Mouse (Mus musculus) erythroblast, embryonic 14.5 days (primary cell): ENCODE results near the gene Tmem240.

Experiments used
- GATA1 ChIP-seq: IDR thresholded peaks from 2 replicates; pipeline ENCODE4 v1.6.1; 2012; ENCODE audit warnings: low read length, inconsistent platforms, mixed read lengths
- TAL1 ChIP-seq: IDR thresholded peaks from 3 replicates; pipeline ENCODE4 v1.6.1; 2012; ENCODE audit warnings: low read length, inconsistent platforms, mixed read lengths

DNA sequence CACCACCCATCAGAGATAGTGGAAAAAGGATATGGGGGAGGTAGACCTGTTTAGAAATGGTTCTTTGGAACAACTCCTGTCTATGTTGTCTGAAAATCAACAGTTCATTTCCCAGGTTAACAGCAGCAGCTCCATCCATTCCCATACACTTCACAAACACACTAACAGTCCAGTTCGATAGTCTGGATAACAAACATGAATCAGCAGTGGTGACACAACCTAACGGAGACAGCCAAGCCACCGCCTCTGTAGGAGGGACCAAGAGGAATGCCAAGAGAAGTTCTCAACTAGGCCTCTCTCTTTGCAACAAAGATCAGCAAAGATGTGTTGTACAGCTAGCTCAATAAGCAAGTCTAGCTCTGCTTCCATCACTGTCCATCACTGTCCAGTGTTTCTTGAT lies 27.8 kb downstream of the Tmem240 start:
- no peak for TF ChIP-seq TAL1
- no peak for TF ChIP-seq GATA1
